Mouse (Mus musculus) right cerebral cortex, adult 2 months (tissue): ENCODE results near the gene Hoxb6.

Experiments used
- DNase-seq, 2 experiments: peaks; one replicate each; pipeline ENCODE4 v3.0.0; 2021 to 2022; ENCODE audit warnings: low spot score in 2 of 2

The Hoxb6 gene

GRCm38 (mm10) chr11:96291681-96292564, at the start of gene Hoxb6:
TSS of gene Hoxb6 (plus strand) at chr11:96292476.
- no peak for DNase-seq

DNA sequence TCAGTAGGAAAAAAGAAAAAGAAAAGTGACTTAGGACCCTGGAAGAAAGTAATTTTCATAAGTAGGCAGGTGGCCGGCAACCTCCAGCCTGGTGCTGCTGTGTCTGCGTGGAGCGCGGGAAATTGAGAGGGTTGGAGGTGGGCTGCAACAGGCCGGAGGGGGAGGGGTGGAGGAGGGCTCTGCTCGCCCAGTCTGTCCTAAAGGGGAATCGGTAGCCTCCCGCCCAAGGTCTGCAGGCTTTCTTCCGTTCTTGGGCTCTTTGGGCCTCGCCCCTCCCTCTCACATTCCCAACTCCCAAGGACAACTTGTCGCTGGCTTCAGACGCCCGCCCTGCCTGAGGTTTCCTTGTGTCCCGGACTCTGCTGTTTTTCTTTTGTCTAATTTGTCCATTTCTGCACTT, 41.4 kb upstream of the Hoxb6 start:
- no peak for DNase-seq

GRCm38 (mm10) chr11:96251480-96252031, 40.7 kb upstream of the Hoxb6 start:
- DNase-seq: no peak

- no peak for DNase-seq
Measured at GRCm38 (mm10) chr11:96252541-96253120, 39.6 kb upstream of the Hoxb6 start.

- no peak for DNase-seq
Measured at GRCm38 (mm10) chr11:96254221-96254620, 38.1 kb upstream of the Hoxb6 start.

GRCm38 (mm10) chr11:96255111-96255995, 36.9 kb upstream of the Hoxb6 start:
- no peak for DNase-seq

- no peak for DNase-seq
Measured at GRCm38 (mm10) chr11:96255996-96256445, 36.3 kb upstream of the Hoxb6 start.

DNA sequence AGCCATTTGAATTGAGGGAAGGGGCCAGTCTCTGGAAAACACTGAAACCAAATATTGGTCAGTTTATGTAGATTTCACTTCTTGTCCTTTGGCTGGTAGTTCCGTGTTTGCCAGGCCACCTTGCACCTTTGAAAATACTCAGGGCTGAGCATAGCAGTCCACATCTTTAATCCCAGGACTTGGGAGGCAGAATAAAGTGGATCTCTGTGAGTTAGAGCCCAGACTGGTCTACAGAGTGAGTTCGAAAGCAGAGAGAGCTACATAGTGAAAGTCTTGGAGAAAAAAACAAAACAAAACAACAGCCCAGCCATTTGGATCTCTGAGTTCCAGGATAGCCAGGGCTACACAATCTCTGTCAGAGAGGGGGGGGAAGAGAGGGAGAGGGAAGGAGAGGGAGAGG, 35.1 kb upstream of the Hoxb6 start:
- DNase-seq: no peak

DNA sequence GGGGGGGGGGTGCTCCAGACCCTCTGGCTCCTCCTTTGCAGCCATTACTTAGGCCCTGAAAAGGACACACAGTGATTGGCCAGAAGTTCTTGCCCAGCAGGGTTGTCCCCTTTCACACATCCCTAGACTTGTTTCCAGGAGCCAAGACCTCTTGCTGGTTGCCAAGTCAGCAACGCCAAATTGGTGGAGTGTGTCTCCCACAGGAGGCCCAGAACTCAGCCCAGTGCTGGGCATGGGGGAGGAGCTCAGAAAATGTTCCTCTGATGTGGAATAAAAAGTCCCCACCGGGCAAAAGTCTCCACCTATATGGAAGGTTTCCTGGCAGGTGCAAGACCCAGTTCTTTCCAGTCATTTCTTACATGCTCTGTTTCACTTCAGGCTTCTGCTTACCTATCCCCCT, 33.2 kb upstream of the Hoxb6 start:
- DNase-seq: no peak

DNA sequence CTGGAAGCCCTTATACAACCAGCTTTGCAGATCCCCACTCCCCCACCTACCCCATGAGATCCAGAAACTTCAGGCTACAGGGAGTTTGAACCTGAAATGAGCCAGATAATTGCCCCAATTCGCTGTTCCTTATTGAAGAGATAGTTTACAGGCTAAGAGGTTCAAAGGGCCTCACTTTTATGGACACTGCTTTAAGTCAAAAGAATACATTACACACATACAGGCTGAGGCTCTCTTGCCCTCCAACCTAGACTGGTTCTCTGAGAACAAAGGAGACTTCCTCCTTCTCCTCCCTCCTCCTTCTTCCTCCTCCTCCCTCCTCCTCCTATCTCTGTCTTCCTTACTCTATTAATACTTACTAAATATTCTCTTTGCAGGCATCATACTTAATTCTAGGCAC, 32.8 kb upstream of the Hoxb6 start:
- no peak for DNase-seq

- DNase-seq: no peak
Measured at GRCm38 (mm10) chr11:96260310-96260970, 31.8 kb upstream of the Hoxb6 start.

DNA sequence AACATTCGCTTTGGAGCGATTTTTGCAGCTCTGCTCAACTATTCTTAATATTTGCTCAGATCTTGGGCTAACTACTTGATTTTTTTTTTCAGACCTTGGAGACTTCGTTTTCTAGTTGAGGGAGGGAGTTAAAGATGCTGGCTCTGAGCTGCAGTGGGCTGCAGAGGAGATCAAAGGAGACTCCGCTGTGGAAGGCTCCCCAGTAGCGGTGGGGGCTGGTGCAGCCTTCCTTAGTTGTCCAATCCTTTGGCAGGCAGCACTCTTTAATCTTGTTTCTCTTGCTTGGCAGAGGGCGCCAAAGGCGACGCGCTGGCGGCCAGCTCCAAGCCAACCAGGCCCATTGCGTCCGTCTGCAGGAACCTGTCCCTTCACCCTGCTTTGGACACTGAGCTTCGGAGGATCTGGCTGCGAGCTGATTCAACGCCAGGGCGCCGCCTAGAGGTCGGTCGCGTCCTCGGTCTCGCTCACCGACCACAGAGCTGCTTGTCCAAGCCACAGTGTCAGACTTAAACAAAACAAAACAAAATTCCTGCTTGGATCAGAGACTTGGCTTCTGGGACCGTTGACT, 30.9 kb upstream of the Hoxb6 start:
- DNase-seq: no peak

DNA sequence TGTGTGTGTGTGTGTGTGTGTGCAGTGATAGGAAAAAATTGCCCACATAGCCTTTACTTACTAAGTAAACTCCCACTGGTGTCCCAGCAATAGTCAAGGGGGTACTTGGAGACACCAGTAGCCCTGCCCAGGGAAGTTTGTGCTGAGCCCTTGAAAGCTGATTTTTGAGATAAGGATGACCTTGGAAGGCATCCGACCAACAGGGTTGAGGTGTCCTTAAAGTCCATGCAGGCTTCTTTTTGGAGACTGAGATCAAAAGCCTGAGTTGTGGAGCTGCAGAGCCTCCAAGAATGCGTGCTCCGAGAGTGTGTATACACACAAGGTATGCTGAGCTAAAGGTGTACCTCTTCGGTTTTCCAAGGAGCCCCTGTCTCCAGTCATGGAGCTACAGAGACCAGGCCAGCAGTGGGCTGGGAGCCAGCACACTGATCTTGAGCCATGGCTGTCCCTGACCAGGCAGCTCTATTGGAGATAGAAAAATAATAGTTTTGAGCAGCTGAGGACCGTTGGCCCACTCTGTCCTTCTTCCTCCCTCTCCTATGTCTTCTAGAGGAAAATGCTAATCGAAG, 29.9 kb upstream of the Hoxb6 start:
- DNase-seq: no peak

DNA sequence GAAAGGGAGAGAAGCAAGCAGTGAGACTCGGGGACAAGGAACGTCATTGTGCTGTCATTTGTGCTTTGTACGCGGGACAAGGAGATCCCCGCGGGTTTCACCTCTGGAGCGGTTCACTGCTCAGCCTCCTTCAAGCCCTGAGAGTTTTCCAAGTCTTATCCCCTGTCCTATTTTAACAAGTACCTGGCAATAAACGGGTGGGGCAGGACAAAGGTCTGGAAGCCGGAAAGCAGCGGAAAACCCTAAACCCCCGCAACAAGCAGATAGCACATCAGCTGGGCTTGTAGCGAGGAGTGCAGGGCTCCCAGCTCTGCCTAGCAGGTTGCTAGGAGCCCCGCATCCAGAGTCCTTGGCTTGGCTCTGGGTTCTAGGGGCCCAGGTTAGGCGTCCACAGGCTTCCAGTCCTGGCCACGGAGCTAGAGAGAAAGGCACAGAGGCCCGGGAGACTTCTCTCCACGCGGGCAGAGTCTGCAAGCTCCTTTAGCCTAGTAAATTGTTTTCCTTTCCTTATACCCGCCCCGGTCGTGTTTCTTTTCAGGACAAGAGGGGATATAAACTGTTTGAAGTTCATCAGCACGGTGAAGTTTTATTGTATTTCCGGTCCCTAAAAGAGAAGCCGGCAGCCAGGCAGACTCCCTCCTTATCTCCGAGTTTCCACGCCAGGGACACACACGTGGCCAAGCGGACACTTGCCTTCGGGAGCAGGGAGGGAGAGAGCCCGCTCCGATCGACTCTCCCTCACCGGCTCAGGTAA, 28.5 kb upstream of the Hoxb6 start:
- no peak for DNase-seq

DNA sequence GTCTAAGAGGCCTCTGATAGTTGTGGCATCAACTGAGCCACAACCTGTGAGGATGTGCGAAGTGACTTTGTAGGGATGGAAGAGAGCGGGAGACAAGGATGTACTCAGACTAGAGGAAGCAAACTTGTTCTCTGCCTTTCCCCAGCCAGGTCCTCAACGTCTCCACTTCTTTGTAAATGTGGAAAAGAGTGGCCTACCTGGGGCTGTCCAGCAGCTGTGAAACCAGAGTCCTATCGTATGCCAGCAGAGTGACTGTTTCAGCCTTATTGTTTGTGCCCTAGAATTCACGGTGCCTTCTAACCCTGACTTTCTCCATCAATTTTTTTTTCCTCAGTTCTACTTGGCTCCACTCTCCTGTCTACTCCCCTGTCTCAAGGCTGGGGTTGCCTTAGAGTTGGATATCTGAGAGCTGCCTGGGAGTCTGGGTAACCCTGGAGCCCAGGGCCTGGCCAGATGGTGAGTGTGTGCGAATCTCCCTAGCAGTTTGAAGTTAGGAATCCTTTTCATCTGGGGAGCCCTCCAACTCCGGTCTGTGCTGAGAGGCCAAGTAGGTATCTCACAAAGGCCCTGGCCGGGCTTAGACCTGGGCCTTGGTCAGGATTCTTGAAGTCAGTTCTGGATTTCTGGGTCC, 27.8 kb upstream of the Hoxb6 start:
- no peak for DNase-seq

- DNase-seq: no peak
Measured at GRCm38 (mm10) chr11:96265954-96266353, 26.3 kb upstream of the Hoxb6 start.

- DNase-seq: no peak
Measured at GRCm38 (mm10) chr11:96267021-96267920, 25.0 kb upstream of the Hoxb6 start.

DNA sequence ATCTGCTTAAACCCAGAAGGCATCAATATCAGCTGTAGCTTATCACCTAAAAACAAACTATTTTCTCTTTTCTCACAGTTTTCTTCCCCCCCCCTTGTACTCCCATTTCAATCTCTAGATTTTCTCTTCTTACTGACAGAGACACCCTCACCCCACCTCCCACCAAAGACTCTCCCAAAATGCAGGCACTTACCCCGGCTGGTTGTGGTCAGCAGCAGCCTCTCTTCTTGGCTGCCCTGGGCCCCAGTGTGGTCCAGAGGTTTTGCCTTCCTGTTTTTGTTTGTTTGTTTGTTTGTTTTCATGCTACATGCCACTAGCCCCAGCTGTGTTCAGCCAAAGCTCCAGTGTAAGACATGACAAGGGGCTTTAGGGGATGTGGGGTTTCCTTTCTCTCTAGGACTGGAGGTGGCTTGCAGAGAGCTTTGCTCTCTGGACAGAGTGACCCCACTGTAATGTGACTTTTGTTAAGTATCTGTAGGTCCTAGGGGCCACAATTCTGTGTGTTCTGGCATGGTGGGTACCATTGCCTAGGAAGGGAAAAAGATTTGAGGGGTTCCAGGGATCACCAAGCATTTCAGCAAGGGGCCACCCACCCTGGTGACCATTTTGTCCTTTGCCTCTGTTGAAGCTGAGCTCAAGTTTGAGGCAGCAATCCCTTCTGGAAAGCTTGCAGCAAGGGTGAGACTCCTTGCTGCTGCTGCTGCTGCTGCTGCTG, 24.1 kb upstream of the Hoxb6 start:
- DNase-seq: no peak
